Mouse (Mus musculus) urinary bladder, postnatal 36 days (tissue): ENCODE results near the gene Rnaset2b.
"Not testable (repeated sequence)": the region's sequence is repeated elsewhere in the genome, so short reads cannot be mapped to it uniquely, and the experiment has no call there.

Source experiments
- DNase-seq, 2 experiments: peaks; one replicate each; pipeline ENCODE4 v3.0.0; 2022; ENCODE audit warnings: low spot score in 2 of 2, mixed read lengths in 1 of 2

The Rnaset2b gene

GRCm38 (mm10) chr17:6980144-6980543, 9.7 kb downstream of the Rnaset2b start:
- DNase-seq: not testable (repeated sequence)

DNA sequence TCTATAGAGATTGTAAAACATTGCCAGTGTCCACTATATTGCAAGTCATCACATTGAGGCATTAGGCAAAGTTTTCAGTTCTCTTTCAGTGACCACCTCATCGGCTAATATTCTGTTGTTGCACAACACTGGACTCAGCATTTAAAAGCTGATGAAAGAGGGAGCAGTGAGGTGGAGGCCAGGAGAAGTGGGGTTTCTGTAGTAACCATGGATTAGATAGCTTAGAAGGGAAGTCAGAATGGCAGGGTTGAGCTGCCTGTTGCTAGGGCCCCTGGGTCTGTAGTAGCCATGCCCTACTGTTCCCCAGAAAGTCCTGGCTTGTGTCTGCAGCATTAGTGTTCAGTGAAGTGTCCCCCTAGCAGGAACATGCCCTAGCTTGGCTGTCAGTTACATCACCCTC, 15.7 kb downstream of the Rnaset2b start:
- DNase-seq: not testable (repeated sequence)

- DNase-seq: not testable (repeated sequence)
Observed at GRCm38 (mm10) chr17:6995504-6995903, 25.1 kb downstream of the Rnaset2b start.

- DNase-seq: not testable (repeated sequence)
Observed at GRCm38 (mm10) chr17:6996826-6997225, 26.4 kb downstream of the Rnaset2b start.

- not testable (repeated sequence) for DNase-seq
Observed at GRCm38 (mm10) chr17:6997778-6998490, 27.5 kb downstream of the Rnaset2b start.

DNA sequence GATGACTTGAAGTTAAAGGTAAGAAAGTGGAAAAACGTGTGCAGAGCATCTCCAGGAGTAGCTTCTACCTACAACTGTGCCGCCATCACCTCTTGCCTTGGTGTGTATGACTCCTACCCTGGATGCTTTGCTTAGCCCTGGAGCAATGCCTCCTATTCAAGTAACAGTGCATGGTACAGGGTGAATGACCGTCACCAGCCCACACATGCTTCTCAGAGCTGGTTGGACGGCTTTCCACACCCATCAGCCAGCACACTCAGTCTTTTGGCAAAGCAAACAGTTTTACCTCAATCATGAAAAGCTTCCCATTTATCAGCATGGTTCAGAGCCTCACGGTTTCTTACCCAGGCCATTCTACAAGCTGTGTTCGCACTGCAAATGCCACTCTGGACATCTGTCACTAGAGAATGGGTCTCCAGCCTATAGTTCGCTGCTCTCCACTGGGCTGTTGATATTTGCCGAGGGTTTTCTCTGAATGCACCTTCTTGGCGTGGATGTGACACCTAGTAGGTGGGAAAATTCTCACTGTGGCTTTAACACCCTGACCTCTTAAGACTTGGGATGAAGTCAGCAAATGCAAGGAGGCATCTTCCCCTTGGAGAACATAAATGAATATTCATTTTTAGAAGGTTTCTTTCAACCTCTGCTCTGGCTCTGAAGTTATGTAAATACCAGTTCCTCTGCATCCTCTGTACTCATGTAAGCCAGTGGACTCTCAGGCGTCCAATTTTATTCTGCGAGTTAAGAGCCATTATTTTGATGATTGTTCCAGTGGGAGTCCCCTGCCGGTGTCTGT, 31.6 kb downstream of the Rnaset2b start:
- DNase-seq: not testable (repeated sequence)

DNA sequence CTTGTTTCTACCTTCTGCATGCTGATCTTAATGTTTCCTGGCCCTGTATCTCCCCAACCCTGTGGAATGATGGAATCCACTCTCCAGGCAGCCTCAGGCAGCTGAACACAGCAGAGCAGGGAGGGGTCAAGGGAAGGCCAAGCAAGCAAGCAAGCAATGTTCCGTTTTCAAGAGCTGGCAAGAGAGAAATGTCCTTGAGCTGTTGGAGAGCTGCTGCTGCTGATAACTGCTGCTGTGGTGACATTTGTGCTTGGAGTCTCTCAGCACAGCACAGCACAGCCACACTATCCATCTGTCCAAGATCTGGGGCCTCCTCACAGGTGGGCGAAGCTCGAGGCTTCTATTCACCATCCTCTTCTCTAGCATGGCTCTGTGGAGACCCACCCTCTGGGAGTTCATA, 33.0 kb downstream of the Rnaset2b start:
- not testable (repeated sequence) for DNase-seq

GRCm38 (mm10) chr17:7005646-7006045, 35.2 kb downstream of the Rnaset2b start:
- DNase-seq: not testable (repeated sequence)

- DNase-seq: not testable (repeated sequence)
Observed at GRCm38 (mm10) chr17:7008885-7009284, 38.5 kb downstream of the Rnaset2b start.

GRCm38 (mm10) chr17:7009440-7009839, 39.0 kb downstream of the Rnaset2b start:
- not testable (repeated sequence) for DNase-seq

DNA sequence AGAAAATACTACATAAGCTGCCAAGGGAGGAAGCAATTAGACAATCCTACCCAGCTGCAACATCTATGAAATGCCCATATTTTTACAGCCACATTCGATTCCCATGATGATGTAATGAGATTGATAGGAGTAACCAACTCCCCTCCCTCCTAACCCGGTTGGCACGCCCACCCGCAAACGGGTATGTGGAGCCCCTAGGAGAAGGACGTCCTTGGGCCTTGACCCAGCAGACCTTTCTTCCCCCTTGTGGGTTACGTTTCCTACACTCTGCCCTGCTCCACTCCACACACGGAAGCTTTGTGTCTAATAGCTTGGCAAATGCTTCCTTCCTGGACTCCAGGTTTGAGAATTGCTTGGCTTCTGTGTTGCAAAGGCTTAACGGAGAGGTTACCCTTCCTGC, 39.5 kb downstream of the Rnaset2b start:
- not testable (repeated sequence) for DNase-seq

- DNase-seq: not testable (repeated sequence)
Observed at GRCm38 (mm10) chr17:7014190-7014589, 43.8 kb downstream of the Rnaset2b start.

DNA sequence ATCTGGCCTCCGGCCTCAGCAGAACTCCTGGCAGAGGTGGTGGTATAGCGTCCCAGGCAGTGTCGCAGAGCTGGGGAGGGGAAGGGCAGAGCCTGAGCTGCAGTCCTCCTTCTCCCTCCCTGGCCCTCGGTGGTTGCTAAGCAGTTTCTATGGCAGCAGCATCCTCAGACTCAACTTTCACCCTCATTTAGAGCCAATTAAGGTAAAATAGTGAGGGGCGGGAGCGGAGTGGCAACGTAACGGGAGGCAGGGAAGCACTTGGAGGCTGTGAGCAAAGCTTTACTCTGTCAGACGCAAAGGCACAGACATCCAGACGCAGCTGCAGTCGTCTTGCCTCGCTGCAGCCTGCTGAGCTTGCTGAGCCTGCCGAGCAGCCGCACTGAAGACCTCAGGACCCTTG, 54.8 kb downstream of the Rnaset2b start, which contains the start of gene Gm1604a:
Gene Gm1604a (plus strand): TSS at position 312 of the 400 bp plus-strand sequence.
- DNase-seq: not testable (repeated sequence)

- DNase-seq: not testable (repeated sequence)
Observed at GRCm38 (mm10) chr17:7025764-7026346, 55.4 kb downstream of the Rnaset2b start.

GRCm38 (mm10) chr17:7030204-7030603, 59.8 kb downstream of the Rnaset2b start:
- not testable (repeated sequence) for DNase-seq

GRCm38 (mm10) chr17:7030622-7031174, 60.3 kb downstream of the Rnaset2b start:
- DNase-seq: not testable (repeated sequence)

DNA sequence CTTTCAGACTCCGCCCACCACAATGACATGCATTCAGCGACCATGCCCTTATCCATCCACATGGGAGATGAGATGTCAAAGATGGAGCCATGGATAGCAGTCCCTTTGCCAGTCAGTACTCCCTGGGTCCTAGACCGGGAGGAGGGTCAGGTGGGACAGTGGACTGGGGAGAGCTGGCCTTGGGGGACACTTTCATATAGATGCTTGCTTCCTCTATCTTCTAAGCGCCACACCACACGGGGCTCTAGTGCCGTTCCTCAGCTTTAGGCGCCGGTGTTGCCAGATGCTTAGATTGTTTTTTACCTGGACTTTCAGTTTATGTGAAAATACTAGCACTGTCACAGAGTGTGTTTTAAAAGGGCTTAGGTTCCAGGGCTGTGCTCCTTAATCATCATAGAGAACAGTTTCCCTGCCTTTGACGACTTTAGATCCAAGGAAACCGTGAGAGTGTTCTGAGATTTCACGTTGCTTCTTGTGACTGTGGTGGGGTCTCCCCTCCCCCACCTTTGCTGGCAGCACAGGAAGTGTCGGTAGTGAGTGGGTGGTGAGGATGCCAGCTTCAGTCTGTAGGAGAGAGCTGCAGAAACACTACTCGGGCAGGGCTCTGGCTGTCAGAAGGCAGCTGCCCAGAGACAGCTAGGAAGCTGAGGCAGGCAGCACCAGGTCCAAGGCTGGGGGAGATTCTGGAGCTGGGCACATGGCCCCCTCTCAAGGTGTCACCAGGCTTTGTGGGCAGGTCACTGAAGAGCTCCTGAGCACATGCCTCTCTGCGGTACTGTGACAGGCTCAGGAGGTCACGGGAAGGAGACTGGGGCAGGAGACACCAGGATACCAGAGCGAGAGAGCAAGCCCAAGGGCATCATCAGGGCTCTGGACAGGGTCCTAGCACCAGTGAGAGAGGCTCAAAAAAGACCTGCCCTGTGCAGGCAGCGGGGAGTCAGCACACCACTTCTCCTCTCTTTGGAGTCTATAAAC, 63.0 kb downstream of the Rnaset2b start:
- DNase-seq: not testable (repeated sequence)
